Mouse (Mus musculus) olfactory bulb, adult 2 months (tissue): Measurements from ENCODE around the gene Polr2c. TPM values are rescaled to one million over a fixed set of nuclear protein-coding genes. Genes with fewer than 3 reads are reported as not detected.

Experiments used
- H3K27ac ChIP-seq: fragments of 200-500 bp; 2 replicates; pipeline ENCODE4 v1.5.1; 2012; ENCODE audit warnings: low read depth, low read length; ENCODE audit not compliant: insufficient read depth
- H3K4me1 ChIP-seq: fragments of 200-500 bp; 2 replicates; pipeline ENCODE4 v1.6.1; 2012; ENCODE audit warnings: low read length; ENCODE audit not compliant: control insufficient read depth, insufficient read depth
- H3K4me3 ChIP-seq: fragments of 200-500 bp; 2 replicates; pipeline ENCODE4 v1.5.1; 2012; ENCODE audit warnings: mild to moderate bottlenecking, low read depth, low read length, moderate library complexity; ENCODE audit not compliant: insufficient read depth
- CTCF ChIP-seq: fragments of 200-500 bp; IDR thresholded peaks from 2 replicates; pipeline ENCODE4 v1.5.1; 2012; ENCODE audit warnings: low read depth, mild to moderate bottlenecking, low read length, moderate library complexity; ENCODE audit not compliant: insufficient read depth
- POLR2A ChIP-seq: fragments of 200-500 bp; IDR thresholded peaks from 2 replicates; pipeline ENCODE4 v1.6.1; 2012; ENCODE audit warnings: mild to moderate bottlenecking, low read depth, low read length, moderate library complexity; ENCODE audit not compliant: insufficient read depth
- WGBS: fragments of 180-500 bp; shearing (Covaris S2); methylation state at CpG from one replicate; pipeline ENCODE4 v1.1.7; 2018; 5-methylcytosine and 5-hydroxymethylcytosine counted together
- polyA plus RNA-seq: library from polyadenylated mRNA; stranded (reverse); fragments of >200 nt; gene quantifications from 2 replicates; pipeline ENCODE4 v1.2.4, GENCODE M21; 2012; ENCODE audit warnings: low replicate concordance; ENCODE audit not compliant: missing spikeins, insufficient read depth, insufficient read length

Polr2c gene
- polyA plus RNA-seq, 1 experiment, result not detected

- H3K4me3 ChIP-seq, result no peak overlapping the region
- H3K4me1 ChIP-seq, result peaks cover 23% of the 10 kb centered on the region
- H3K27ac ChIP-seq, result no peak overlapping the region
- 83% methylated on average over 6 of the region's 6 CpGs for WGBS
- no peak for TF ChIP-seq CTCF
- TF ChIP-seq POLR2A, result no peak
These were observed 57.0 kb downstream of the Polr2c start for GRCm38 (mm10) chr8:94914256-94914655.

- Histone ChIP-seq H3K27ac (no peak overlapping the region), H3K4me1 (peaks cover 23% of the 10 kb centered on the region), H3K4me3 (no peak overlapping the region)
- TF ChIP-seq POLR2A (no peak), CTCF (no peak)
- 53% methylated on average over 3 of the region's 3 CpGs for WGBS
These were observed 57.5 kb downstream of the Polr2c start for GRCm38 (mm10) chr8:94914701-94915101.

- Histone ChIP-seq H3K4me1 (peaks cover 23% of the 10 kb centered on the region), H3K4me3 (no peak overlapping the region), H3K27ac (no peak overlapping the region)
- TF ChIP-seq CTCF (no peak), POLR2A (no peak)
- 71% methylated on average over 9 of the region's 9 CpGs for WGBS
These were observed 59.2 kb downstream of the Polr2c start for GRCm38 (mm10) chr8:94916311-94916959.

- peak overlapping the region; percentile 43 for H3K4me3 ChIP-seq
- no peak overlapping the region for H3K27ac ChIP-seq
- no peak for TF ChIP-seq POLR2A
- TF ChIP-seq CTCF, result no peak
- WGBS, result 39% methylated on average over 10 of the region's 10 CpGs
- peaks cover 23% of the 10 kb centered on the region for H3K4me1 ChIP-seq
These were observed 59.7 kb downstream of the Polr2c start for GRCm38 (mm10) chr8:94916960-94917324.

GRCm38 (mm10) chr8:94917352-94917751 lies 60.1 kb downstream of the Polr2c start:
- TF ChIP-seq POLR2A (no peak), CTCF (peak; percentile 64; the same call in 1 of the 2 replicates)
- peak overlapping the region; percentile 43 for H3K4me3 ChIP-seq
- 2% methylated on average over 27 of the region's 27 CpGs for WGBS
- no peak overlapping the region for H3K27ac ChIP-seq
- peaks cover 23% of the 10 kb centered on the region for H3K4me1 ChIP-seq

- Histone ChIP-seq H3K4me1 (peaks cover 28% of the 10 kb centered on the region), H3K27ac (no peak within 1 kb of the TSS), H3K4me3 (peak within 1 kb of the TSS; percentile 43)
- 7% methylated on average over 49 of the region's 51 CpGs for WGBS
- TF ChIP-seq CTCF, result no peak
- no peak for TF ChIP-seq POLR2A
These were observed 60.7 kb downstream of the Polr2c start, which contains the start of gene Ccdc102a for GRCm38 (mm10) chr8:94917851-94918495. TSS of gene Ccdc102a (minus strand) at chr8:94918098.

- no peak overlapping the region for H3K27ac ChIP-seq
- peaks cover 20% of the 10 kb centered on the region for H3K4me1 ChIP-seq
- TF ChIP-seq POLR2A (no peak), CTCF (no peak)
- no peak overlapping the region for H3K4me3 ChIP-seq
These were observed 62.0 kb downstream of the Polr2c start for GRCm38 (mm10) chr8:94919256-94919655.

GRCm38 (mm10) chr8:94922176-94922575 lies 64.9 kb downstream of the Polr2c start:
- 82% methylated on average over 6 of the region's 6 CpGs for WGBS
- Histone ChIP-seq H3K4me1 (peaks cover 15% of the 10 kb centered on the region), H3K27ac (no peak overlapping the region), H3K4me3 (no peak overlapping the region)
- TF ChIP-seq CTCF, result no peak
- TF ChIP-seq POLR2A, result no peak

- Histone ChIP-seq H3K4me3 (no peak overlapping the region), H3K4me1 (peaks cover 11% of the 10 kb centered on the region), H3K27ac (no peak overlapping the region)
- TF ChIP-seq CTCF, result no peak
- no peak for TF ChIP-seq POLR2A
- 58% methylated on average over 8 of the region's 8 CpGs for WGBS
These were observed 65.4 kb downstream of the Polr2c start for GRCm38 (mm10) chr8:94922602-94923001.

Other genes starting within 250 kb of the Polr2c start
- gene Arl2bp, start 190.8 kb upstream of the Polr2c start, polyA plus RNA-seq, result 149 TPM in 1 of 2 replicates, not detected in the other
- not detected in 2 replicates for gene Pllp, start 161.2 kb upstream of the Polr2c start, polyA plus RNA-seq
- not detected in 2 replicates for gene Ccl22, start 111.9 kb upstream of the Polr2c start, polyA plus RNA-seq
- not detected in 2 replicates for gene Cx3cl1, start 85.4 kb upstream of the Polr2c start, polyA plus RNA-seq
- not detected in 2 replicates for gene Ccl17, start 47.0 kb upstream of the Polr2c start, polyA plus RNA-seq
- gene Coq9, start 19.1 kb upstream of the Polr2c start, polyA plus RNA-seq, result not detected in 2 replicates
- not detected in 2 replicates for gene Ciapin1, start 19.1 kb upstream of the Polr2c start, polyA plus RNA-seq
- gene Dok4, start 18.9 kb downstream of the Polr2c start, polyA plus RNA-seq, result not detected in 2 replicates
- gene Ccdc102a, start 60.6 kb downstream of the Polr2c start, polyA plus RNA-seq, result not detected in 2 replicates
- gene Adgrg5, start 66.2 kb downstream of the Polr2c start, polyA plus RNA-seq, result not detected in 2 replicates
- not detected in 2 replicates for gene Adgrg1, start 117.3 kb downstream of the Polr2c start, polyA plus RNA-seq
- not detected in 2 replicates for gene Adgrg3, start 160.2 kb downstream of the Polr2c start, polyA plus RNA-seq
- not detected in 2 replicates for gene Drc7, start 197.7 kb downstream of the Polr2c start, polyA plus RNA-seq
- gene Katnb1, start 223.7 kb downstream of the Polr2c start, polyA plus RNA-seq, result not detected in 2 replicates